Mouse (Mus musculus) embryonic facial prominence, embryonic 10.5 days (tissue): ENCODE data around the gene Gstp3. TPM values are rescaled to one million over a fixed set of nuclear protein-coding genes. Genes with fewer than 3 reads are reported as not detected.
A peak's percentile ranks its signal among the peaks of the same experiment; 100 is the strongest.
"Not testable (repeated sequence)": the region's sequence is repeated elsewhere in the genome, so short reads cannot be mapped to it uniquely, and the experiment has no call there.

Experiments used
- DNase-seq: peaks from one replicate; pipeline ENCODE4 v3.0.0-alpha.2; 2017; ENCODE audit warnings: low spot score
- H3K27ac ChIP-seq: fragments of 300-500 bp; sonication (generic); replicated peaks from 2 replicates; pipeline ENCODE4 v1.5.1; 2016; ENCODE audit warnings: mild to moderate bottlenecking
- H3K27me3 ChIP-seq: fragments of 300-500 bp; sonication (generic); replicated peaks from 2 replicates; pipeline ENCODE4 v1.6.1; 2016; ENCODE audit warnings: low read depth, mild to moderate bottlenecking; ENCODE audit not compliant: poor library complexity, severe bottlenecking
- H3K36me3 ChIP-seq: fragments of 300-500 bp; sonication (generic); replicated peaks from 2 replicates; pipeline ENCODE4 v1.6.1; 2016; ENCODE audit warnings: mild to moderate bottlenecking, moderate library complexity
- H3K4me1 ChIP-seq: fragments of 300-500 bp; sonication (generic); 2 replicates; pipeline ENCODE4 v1.6.1; 2016
- H3K4me3 ChIP-seq: fragments of 300-500 bp; sonication (generic); 2 replicates; pipeline ENCODE4 v1.5.1; 2016; ENCODE audit warnings: mild to moderate bottlenecking, moderate library complexity
- H3K9me3 ChIP-seq: fragments of 300-500 bp; sonication (generic); 2 replicates; pipeline ENCODE4 v1.6.1; 2016; ENCODE audit warnings: mild to moderate bottlenecking
- WGBS: fragments of 180-500 bp; shearing (Covaris S2); methylation state at CpG from one replicate; pipeline ENCODE4 v1.1.7; 2016; 5-methylcytosine and 5-hydroxymethylcytosine counted together
- polyA plus RNA-seq: library from polyadenylated mRNA; unstranded; fragments of >200 nt; fragmentation: Nextera tagmentation; extraction: Ambion mirVana; gene quantifications from 2 replicates; pipeline ENCODE4 v1.2.1, GENCODE M21; 2016

Gstp3 gene
- polyA plus RNA-seq, 1 experiment from 2014 or later: not detected

- Histone ChIP-seq H3K27me3 (no peaks in the 10 kb centered on the region), H3K4me3 (no peak overlapping the region), H3K4me1 (no peaks in the 10 kb centered on the region), H3K27ac (no peak overlapping the region), H3K9me3 (no peaks in the 10 kb centered on the region), H3K36me3 (no peaks in the 10 kb centered on the region)
- WGBS: 61% methylated on average over 15 of the region's 15 CpGs
- no peak for DNase-seq
Measured at GRCm38 (mm10) chr19:4055947-4056693, 3.2 kb downstream of the Gstp3 start.

GRCm38 (mm10) chr19:4055216-4055946 is 4.0 kb downstream of the Gstp3 start:
- Histone ChIP-seq H3K9me3 (no peaks in the 10 kb centered on the region), H3K27me3 (no peaks in the 10 kb centered on the region), H3K27ac (no peak overlapping the region), H3K36me3 (no peaks in the 10 kb centered on the region), H3K4me3 (no peak overlapping the region), H3K4me1 (no peaks in the 10 kb centered on the region)
- WGBS: 72% methylated on average over 8 of the region's 8 CpGs
- no peak for DNase-seq

GRCm38 (mm10) chr19:4054613-4055012 is 4.8 kb downstream of the Gstp3 start:
- DNase-seq: no peak
- H3K27ac ChIP-seq: no peak overlapping the region
- H3K27me3 ChIP-seq: no peaks in the 10 kb centered on the region
- no peaks in the 10 kb centered on the region for H3K36me3 ChIP-seq
- H3K4me3 ChIP-seq: no peak overlapping the region
- WGBS: 86% methylated on average over 5 of the region's 5 CpGs
- no peaks in the 10 kb centered on the region for H3K4me1 ChIP-seq
- no peaks in the 10 kb centered on the region for H3K9me3 ChIP-seq

- Histone ChIP-seq H3K9me3 (no peaks in the 10 kb centered on the region), H3K27me3 (no peaks in the 10 kb centered on the region), H3K27ac (no peak overlapping the region), H3K36me3 (no peaks in the 10 kb centered on the region), H3K4me1 (no peaks in the 10 kb centered on the region), H3K4me3 (no peak overlapping the region)
- WGBS: 78% methylated on average over 5 of the region's 5 CpGs
- no peak for DNase-seq
Measured at GRCm38 (mm10) chr19:4052516-4053030, 6.8 kb downstream of the Gstp3 start.

DNA sequence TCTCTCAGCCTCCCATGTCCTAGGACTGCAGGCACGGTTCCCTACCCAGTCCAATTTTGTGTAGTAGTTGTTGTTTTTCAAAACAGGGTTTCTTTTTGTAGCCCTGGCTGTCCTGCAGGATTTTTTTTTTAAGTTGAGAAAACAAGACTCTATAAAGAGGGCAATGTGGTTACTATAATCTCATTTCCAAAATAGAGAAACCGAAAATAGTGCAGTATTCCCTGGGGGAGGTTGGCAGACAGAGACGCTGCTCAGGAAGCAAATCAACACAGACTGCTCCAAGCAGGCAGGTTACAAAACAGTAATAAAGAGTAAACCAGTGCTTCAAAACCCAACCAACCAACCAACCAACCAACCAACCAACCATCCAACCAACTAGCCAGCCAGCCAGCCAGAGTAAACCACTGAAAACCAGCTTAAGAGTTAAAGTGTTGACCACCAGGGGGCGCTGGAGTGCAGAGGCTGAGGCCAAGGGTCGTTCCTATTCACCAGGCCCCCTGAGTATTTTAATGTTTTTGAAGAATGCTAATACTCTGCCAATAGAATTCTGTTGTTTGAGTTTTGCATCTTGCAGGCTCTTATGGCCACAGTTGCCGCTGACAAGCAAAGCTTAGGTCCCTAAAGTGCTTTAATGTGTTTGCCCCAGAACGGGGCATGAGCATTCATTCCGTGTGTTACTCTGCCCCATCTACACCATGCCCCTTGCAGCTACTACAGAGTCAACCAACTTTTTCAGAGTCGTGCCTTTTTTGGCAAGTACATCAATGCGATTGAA is 7.4 kb downstream of the Gstp3 start:
- 54% methylated on average over 10 of the region's 10 CpGs for WGBS
- no peaks in the 10 kb centered on the region for H3K9me3 ChIP-seq
- no peak overlapping the region for H3K27ac ChIP-seq
- H3K27me3 ChIP-seq: no peaks in the 10 kb centered on the region
- no peak overlapping the region for H3K4me3 ChIP-seq
- no peaks in the 10 kb centered on the region for H3K36me3 ChIP-seq
- DNase-seq: peak; percentile 76
- no peaks in the 10 kb centered on the region for H3K4me1 ChIP-seq

DNA sequence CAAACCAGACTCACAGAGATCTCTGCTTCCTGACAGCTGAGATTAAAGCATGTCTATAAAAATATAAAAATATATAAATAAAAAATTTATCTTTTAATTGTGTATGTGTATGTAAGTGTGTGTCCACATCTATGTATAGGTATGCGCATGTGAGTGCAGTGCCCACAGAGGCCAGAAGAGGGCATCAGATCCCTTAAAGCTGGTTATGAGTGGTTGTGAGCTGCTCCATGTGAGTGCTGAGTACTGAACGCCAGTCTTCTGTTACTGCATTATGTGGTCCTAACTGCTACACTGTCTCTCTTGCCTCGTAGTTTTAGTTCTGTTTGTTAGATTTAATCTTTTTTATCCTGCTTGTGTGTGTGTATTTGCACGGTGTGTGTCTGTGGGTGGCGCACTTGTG is 8.4 kb downstream of the Gstp3 start:
- H3K27ac ChIP-seq: no peak overlapping the region
- no peaks in the 10 kb centered on the region for H3K27me3 ChIP-seq
- 96% methylated on average over 5 of the region's 5 CpGs for WGBS
- H3K4me1 ChIP-seq: no peaks in the 10 kb centered on the region
- no peak for DNase-seq
- no peak overlapping the region for H3K4me3 ChIP-seq
- no peaks in the 10 kb centered on the region for H3K36me3 ChIP-seq
- H3K9me3 ChIP-seq: no peaks in the 10 kb centered on the region

GRCm38 (mm10) chr19:4049069-4049468 is 10.3 kb downstream of the Gstp3 start:
- 82% methylated on average over 5 of the region's 5 CpGs for WGBS
- not testable (repeated sequence) for H3K27ac ChIP-seq, H3K27me3 ChIP-seq, H3K9me3 ChIP-seq, DNase-seq, H3K36me3 ChIP-seq, H3K4me1 ChIP-seq, H3K4me3 ChIP-seq

DNA sequence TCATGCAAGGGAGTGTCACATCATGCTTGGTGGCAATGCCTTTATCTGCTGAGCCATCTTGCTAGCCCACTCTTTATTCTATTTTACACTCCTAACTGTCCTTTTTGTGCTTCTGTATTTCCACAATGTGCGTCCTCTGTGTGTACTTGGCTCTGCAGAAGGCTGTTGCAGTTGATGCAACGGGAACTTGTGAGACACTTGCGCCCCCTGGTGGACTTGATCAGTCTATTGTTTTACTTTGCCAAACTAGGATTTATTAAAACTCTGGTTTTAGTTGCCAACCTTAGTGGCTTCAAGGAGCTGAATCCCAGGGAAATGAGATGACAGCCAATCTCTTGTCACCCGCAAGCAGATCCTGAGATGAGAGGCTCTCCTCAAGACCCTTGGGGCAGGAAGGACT is 11.5 kb downstream of the Gstp3 start:
- WGBS: 14% methylated on average over 4 of the region's 4 CpGs

GRCm38 (mm10) chr19:4046866-4047254 is 12.5 kb downstream of the Gstp3 start:
- DNase-seq: no peak

More for the DNA sequence above, 11.5 kb downstream of the Gstp3 start:
- Histone ChIP-seq H3K4me1 (peaks cover 4% of the 10 kb centered on the region; the same call in 1 of the 2 replicates), H3K27ac (no peak overlapping the region), H3K4me3 (no peak overlapping the region), H3K9me3 (no peaks in the 10 kb centered on the region), H3K27me3 (no peaks in the 10 kb centered on the region), H3K36me3 (no peaks in the 10 kb centered on the region)
- peak; percentile 83 for DNase-seq

DNA sequence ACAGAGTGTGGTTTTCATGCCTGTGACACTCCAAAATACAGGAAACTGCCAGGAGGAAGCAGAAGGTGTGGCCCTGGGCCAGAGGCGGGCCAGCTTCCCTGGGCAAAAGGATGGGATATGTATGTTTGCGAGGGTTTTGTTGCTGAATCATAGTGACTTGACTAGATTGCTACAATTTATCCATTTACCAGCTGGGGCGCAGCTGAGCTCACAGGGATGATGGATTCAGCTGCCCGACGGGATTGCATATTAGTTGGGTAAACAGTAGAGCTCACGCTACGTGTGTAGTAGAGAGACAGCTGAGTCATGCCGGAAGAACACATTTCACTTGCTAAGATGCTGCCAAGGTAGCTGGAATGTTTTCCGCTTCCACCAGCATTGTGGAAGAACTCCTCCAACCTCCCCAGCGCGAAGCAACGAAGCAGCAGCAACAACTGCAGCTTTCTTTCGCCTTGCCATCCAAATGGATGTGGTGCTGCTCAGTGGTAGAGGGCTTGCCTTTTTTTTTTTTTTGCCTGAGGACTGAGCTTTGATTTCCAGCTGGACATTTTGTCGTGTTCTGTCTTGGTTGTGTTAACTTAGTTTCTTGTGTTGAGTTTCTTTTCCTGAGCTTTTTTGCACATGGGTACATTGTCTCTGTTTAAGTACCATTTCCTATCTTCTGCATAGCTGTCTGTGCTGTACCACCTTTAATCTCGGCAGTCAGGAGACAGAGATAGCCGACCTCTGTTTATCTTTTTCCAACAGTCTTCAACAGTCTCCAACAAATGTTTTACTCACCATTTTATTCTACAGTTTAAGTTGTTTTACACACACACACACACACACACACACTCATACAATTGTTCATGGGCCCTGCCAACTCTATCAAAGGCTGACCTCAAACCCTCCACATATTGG is 13.2 kb downstream of the Gstp3 start, which contains the start of gene Gstp2:
Gstp2 (minus strand) TSS at position 58 of the 900 bp plus-strand sequence.
- Histone ChIP-seq H3K4me3 (0 out of 2 replicates have a peak within 1 kb of the TSS, but pooled peaks have one; percentile 28), H3K4me1 (peaks cover 8% of the 10 kb centered on the region), H3K27ac (no peak within 1 kb of the TSS), H3K27me3 (no peaks in the 10 kb centered on the region), H3K9me3 (no peaks in the 10 kb centered on the region), H3K36me3 (no peaks in the 10 kb centered on the region)
- peak; percentile 45 for DNase-seq
- WGBS: 57% methylated on average over 16 of the region's 16 CpGs

More at GRCm38 (mm10) chr19:4046866-4047254, 12.5 kb downstream of the Gstp3 start:
- Histone ChIP-seq H3K4me3 (no peak overlapping the region), H3K9me3 (no peaks in the 10 kb centered on the region), H3K27me3 (no peaks in the 10 kb centered on the region), H3K36me3 (no peaks in the 10 kb centered on the region), H3K4me1 (peaks cover 7% of the 10 kb centered on the region), H3K27ac (no peak overlapping the region)
- WGBS: 88% methylated on average over 8 of the region's 8 CpGs

DNA sequence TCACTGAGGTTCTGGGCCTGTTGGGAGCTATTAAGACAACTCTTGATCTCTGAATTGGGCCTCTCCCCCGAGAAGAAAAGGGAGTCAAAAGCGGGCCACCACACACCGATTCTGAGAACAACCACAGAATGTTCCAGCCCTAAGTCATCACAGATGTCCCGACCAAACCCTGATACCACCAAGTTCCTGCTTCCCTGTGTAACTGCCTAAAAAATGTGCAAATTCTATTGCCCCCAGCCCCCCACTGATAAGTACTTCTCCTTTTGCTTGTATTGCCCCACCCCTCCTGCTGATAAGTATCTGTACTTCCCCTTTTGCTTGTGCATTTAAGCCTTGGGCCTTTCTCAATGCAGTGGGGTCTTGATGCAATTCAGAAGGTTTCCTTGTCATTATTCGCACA is 15.3 kb downstream of the Gstp3 start:
- WGBS: 92% methylated on average over 5 of the region's 5 CpGs
- DNase-seq, H3K36me3 ChIP-seq, H3K27me3 ChIP-seq, H3K4me1 ChIP-seq, H3K27ac ChIP-seq, H3K4me3 ChIP-seq, H3K9me3 ChIP-seq: not testable (repeated sequence)
